Mouse (Mus musculus) stomach, postnatal 0 days (tissue): ENCODE data around the gene Nsdhl.

ENCODE experiments used
- CTCF ChIP-seq: IDR thresholded peaks from 2 replicates; pipeline ENCODE4 v1.5.1; 2016; ENCODE audit warnings: antibody characterized with exemption, low read depth, mild to moderate bottlenecking, moderate library complexity
- EP300 ChIP-seq: optimal IDR thresholded peaks from 2 replicates; pipeline ENCODE3; 2016; ENCODE audit warnings: antibody characterized with exemption

DNA sequence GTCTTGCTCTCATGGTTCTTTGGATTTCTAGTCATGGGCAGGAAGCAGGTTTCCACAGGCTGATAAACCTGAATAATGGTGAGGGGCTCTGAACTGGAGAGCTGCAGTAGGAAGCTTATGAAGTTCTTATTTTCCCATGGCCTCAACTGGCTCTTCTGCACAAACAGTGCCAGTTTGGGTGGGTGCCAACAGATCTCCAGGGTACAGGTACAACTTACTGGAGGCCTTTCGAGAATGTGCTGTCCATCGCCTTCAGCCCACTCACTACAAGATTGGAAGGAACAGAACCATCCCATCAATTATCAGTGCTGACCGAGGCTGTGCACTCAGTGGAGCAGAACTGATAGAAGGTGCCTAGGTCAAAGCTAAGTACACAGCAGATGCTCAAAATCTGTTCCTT is 70.1 kb downstream of the Nsdhl start:
- TF ChIP-seq EP300 (no peak), CTCF (no peak)
